Mouse (Mus musculus): Measurements from ENCODE around the gene Serping1.
"Not testable (repeated sequence)": the region's sequence is repeated elsewhere in the genome, so short reads cannot be mapped to it uniquely, and the experiment has no call there.

The Serping1 gene

GRCm38 (mm10) chr2:84775241-84775640 is at the start of gene Serping1:
Gene Serping1, minus strand, starts transcription at chr2:84775444.
- no peak for DNase-seq (ENCODE audit: extremely low spot score, low read depth, low spot score)

DNA sequence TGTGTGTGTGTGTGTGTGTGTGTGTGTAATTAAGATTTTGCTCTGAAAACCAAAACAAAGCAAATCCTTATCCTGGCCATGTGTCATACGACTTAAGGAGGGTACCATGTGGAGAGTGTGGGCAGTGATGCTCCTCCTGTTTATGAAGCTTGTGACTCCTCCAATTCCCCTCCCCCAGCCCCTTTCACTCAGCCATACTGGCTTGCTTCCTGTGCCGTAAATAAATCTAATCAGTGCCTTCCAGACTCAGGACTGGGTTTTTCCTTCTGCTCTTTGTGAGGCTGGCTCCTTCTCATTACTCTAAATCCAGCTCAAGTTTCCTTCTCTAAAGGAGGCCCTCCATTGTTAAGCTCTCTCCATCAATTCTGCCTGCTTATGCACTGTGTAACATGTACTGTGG is 48.0 kb upstream of the Serping1 start:
- no peak for DNase-seq (ENCODE audit: extremely low spot score, low read depth, low spot score)

- DNase-seq (ENCODE audit: extremely low spot score, low read depth, low spot score) = no peak
These were observed 47.3 kb upstream of the Serping1 start, which contains the start of gene Smtnl1 for GRCm38 (mm10) chr2:84822552-84822951. Gene Smtnl1, minus strand, starts transcription at chr2:84822652.

DNA sequence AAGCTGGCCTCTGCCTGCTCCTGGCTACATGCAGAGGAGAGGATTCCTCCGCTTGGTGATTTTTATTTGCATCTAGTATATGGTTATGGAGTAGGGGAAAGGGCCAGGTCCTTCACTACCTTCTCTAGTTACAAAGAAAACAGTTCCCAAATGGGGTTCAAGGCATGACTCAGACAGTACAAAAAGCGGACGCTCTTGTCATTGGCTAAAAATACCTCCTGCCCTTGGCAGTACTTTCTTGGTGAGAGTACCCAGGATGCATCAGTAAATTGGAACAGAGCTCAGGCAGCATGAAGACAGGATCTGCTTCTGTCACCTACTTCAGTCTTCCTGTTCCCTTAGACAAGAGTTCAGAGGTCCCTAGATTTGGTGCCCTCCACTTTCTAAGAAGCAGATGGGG is 44.6 kb upstream of the Serping1 start:
- DNase-seq (ENCODE audit: extremely low spot score, low read depth, low spot score) = no peak

GRCm38 (mm10) chr2:84812676-84813075 is 37.4 kb upstream of the Serping1 start:
- DNase-seq (ENCODE audit: extremely low spot score, low read depth, low spot score) = no peak

- DNase-seq (ENCODE audit: extremely low spot score, low read depth, low spot score) = no peak
These were observed 36.6 kb upstream of the Serping1 start for GRCm38 (mm10) chr2:84811880-84812279.

DNA sequence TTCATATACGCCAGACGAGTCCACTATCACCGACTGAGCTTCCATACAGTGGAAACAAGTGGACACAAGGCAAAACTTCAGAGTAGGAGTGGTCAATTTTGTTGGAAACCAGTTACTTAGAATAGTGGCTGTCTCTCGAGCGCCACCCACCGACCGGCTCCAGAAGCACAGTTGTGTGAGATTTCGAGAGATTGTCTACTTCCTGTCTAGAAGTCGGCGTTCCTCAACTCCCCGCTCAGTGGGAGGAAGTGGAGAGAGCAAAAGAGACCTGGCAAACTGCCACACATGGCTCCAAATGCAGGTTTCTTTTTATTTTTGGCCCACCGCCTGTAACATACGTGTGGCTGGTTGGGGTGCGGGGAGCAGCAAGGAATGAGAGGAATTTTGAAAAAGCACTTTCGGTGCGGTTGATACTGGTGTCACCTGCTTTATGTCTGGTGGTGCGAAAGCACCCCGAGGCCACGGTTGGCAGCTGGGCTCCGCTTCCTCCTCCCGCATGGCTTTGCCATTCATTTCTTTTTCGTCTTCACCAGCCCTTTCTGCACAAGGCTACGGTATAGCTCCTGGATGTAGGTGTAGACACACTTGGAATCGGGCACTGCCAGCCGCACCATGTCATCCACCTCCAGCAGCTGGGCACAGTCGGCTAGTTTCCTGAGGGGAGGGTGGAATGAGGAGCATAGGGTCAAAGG is 35.8 kb upstream of the Serping1 start:
- DNase-seq (ENCODE audit: extremely low spot score, low read depth, low spot score) = no peak

DNA sequence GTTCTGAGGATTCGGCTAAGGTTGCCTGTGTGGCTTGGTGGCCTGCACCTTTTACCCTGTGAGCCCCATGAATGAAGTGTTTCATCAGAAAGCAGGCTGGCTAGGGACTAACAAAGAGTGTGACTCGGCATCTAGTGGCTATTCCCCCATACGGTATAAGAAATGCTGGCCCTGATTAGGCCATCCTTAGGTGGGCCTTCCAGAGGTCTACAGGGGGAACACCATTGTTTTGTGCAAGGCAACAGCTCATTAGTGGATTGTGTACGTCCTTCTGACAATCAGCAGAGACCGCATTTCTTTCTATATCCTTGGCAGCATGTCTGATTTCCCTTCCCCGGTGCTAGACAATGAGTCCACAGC is 35.3 kb upstream of the Serping1 start:
- no peak for DNase-seq (ENCODE audit: extremely low spot score, low read depth, low spot score)

DNA sequence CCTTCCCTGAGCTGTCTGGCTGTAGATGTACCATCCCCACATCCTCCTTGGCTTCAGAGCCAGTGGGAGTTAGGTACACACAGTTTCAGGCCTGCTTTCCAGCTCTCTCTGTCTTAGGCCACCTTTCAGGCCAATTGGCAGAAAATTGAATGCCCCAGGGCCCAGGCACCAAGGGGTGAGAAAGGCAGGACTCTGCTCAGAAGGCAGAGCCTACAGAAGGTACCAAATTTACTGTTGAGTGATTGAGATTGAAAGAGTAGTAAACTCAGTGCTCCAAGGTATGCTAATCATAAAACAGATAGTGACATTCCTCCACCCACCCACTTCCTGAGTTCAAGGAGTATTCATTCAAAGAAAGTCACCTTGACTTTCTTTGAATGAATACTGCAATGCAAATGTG is 34.1 kb upstream of the Serping1 start:
- DNase-seq (ENCODE audit: extremely low spot score, low read depth, low spot score) = no peak

DNA sequence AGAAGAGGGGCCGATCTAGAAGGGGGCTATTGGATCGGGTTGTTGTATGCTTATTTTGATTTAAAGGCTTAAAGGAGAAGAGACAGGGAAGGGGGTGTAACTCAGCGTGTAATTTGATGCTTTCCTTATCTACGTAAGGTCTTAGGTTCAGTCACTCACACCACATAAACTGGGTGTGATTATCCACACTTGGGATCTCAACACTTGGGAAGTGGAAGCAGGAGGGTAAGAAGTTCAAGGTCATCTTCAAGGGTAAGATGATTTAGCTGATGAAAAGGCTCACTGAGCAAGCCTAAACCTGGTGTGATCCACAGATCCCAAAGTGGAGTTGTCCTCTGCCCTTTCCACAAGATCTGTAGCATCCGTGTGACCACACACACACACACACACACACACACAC is 31.3 kb upstream of the Serping1 start:
- DNase-seq (ENCODE audit: extremely low spot score, low read depth, low spot score) = no peak

DNA sequence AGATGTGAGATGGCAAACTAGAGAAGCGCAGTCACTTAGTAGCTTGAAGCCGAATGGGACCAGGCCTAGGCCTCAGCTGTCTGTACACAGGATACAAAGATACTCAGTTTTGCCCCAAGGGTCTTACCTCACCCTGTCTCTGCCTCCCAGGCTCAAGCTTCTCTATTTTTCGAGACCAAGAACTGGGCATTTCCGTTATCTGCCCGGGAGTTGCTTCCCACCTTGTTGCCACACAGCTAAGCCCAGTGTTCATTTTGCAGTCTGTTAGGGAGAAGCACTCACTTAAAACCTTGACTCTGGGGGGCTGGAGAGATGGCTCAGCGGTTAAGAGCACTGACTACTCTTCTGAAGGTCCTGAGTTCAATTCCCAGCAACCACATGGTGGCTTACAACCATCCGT is 28.7 kb upstream of the Serping1 start:
- DNase-seq (ENCODE audit: extremely low spot score, low read depth, low spot score) = no peak

GRCm38 (mm10) chr2:84801223-84801622 is 26.0 kb upstream of the Serping1 start:
- not testable (repeated sequence) for DNase-seq (ENCODE audit: extremely low spot score, low read depth, low spot score)

DNA sequence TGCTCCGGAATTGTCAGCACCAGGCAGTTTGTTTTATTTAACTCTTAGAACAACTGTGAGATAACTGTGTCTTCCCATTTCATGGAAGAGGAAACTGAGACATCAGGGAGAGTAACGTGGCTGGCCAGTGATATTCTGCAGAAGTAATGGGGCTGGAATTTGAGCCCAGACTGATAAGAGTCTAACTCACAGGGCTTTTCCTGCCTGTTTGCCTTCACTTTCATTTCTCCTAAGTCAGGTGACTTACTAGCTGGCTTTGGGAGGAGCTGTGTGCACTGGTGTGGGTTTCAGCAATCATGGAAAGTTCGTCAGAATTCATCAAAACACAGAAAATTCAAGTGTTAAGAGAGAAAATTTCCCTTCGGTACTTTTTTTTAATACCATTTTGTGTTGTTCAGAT is 25.1 kb upstream of the Serping1 start:
- DNase-seq (ENCODE audit: extremely low spot score, low read depth, low spot score) = no peak

DNA sequence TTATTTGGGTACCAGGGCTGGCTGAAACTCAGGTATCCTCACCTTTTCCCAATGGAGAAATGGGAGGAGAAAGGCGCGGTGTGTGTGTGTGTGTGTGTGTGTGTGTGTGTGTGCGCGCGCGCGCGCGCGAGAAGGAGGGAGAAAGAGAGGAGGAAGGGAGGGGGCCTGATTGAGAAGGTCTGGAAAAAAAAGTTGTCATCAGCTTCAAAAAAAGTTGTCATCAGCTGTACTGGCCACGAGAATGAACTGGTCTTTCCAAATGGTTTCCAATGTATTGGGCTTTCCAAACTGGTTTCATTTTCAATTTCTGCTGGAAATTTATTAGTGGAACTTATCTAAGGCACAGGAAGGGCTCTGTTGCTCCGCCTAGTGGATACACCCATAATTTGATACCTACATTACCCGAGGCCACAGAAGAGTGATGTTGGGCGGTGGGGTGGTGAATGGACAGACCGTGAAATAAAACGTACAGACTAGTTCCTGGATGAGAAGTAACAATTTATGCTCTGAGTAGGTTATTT is 23.9 kb upstream of the Serping1 start:
- peak; percentile 61 for DNase-seq (ENCODE audit: extremely low spot score, low read depth, low spot score)

GRCm38 (mm10) chr2:84798493-84798921 is 23.3 kb upstream of the Serping1 start, which contains the start of gene Ube2l6:
Gene Ube2l6, plus strand, starts transcription at chr2:84798828.
- peak; percentile 30 for DNase-seq (ENCODE audit: extremely low spot score, low read depth, low spot score)

DNA sequence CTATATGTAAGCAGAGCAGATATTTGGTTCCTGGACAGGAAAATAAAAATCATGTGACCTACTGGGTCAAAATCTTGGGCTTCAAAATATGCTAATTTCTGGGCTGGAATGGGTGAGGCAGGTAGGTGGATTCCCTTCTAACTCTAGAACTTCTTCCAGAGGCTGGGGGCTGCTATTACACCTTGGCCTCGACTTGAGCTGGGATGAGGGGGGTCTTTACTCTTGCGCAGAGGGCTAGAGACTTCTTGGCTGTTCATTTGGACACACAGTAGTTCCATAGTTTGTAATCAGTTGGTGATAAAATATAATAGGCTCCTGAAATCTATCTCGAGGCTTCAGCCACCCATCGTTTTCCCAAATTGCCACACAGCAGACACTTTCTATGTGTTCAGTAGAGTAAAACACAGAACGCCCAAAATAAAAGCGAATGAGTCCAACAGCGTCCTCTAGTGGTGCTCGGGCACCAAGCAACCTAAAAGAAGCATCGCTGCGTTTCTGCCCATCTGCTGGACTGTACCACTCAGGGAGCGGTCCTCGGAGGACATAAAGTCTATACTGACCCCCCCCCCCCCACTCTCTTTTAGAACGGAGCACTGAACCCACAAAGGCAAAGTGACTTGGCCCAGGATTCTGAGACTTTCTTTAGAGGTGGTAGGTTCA is 22.7 kb upstream of the Serping1 start:
- peak; percentile 73 for DNase-seq (ENCODE audit: extremely low spot score, low read depth, low spot score)

GRCm38 (mm10) chr2:84793871-84794270 is 18.6 kb upstream of the Serping1 start:
- DNase-seq (ENCODE audit: extremely low spot score, low read depth, low spot score) = no peak

DNA sequence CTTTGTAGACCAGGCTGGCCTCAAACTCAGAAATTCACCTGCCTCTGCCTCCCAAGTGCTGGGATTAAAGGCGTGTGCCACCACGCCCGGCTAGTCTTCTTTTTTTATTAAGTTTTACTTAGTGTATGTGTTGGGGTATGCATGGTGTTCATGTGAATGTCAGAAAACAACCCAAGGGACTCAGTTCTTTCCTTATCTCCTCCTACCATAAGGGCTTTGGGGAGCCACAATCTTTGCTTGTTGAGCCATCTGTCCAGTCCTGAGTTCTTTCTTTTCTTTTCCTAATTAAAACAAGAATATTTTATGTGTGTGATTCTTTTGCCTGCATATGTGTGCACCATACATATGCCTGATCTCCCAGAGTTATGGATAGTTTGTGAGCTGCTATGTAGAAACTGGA is 17.9 kb upstream of the Serping1 start:
- DNase-seq (ENCODE audit: extremely low spot score, low read depth, low spot score) = no peak

- no peak for DNase-seq (ENCODE audit: extremely low spot score, low read depth, low spot score)
These were observed 17.3 kb upstream of the Serping1 start for GRCm38 (mm10) chr2:84792516-84792915.

DNA sequence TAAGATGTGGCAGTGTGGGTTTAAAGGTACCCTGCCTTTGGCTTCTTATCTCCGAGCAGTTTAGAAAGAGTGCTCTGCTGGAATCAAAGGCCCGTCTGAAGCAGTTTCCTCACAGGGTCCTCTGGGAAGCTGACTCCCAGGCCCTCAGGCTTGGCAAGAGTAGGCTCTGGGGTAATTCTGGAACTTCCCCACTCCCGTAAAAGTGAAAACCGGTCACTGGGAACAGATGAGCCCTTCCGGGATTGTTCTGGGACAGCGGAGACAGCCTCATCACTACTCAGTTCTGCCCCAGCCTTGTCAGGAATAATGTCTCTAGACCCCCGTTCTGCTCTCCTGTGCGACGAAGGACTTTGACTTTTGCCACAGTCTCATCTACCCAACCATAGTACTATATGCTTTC is 15.2 kb upstream of the Serping1 start:
- DNase-seq (ENCODE audit: extremely low spot score, low read depth, low spot score) = no peak

DNA sequence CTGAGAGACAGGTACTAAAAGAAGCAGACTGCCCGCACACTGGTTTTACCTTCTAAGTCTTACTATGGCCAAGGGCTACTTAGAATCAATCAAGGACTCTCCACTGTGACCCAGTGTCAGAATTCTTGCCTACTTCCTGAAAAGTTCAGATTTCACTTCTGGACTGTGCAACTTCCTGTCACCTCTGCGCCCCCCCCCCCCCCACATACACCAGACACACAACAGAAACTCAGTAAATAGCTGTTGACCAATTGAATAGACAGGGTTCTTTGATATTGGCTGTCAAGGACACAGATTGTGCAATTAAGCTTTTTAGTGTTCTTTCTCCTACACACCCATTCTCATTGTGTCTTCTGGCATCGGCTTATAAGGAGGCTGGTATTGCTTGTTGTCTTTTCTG is 13.1 kb upstream of the Serping1 start:
- DNase-seq (ENCODE audit: extremely low spot score, low read depth, low spot score) = no peak

DNA sequence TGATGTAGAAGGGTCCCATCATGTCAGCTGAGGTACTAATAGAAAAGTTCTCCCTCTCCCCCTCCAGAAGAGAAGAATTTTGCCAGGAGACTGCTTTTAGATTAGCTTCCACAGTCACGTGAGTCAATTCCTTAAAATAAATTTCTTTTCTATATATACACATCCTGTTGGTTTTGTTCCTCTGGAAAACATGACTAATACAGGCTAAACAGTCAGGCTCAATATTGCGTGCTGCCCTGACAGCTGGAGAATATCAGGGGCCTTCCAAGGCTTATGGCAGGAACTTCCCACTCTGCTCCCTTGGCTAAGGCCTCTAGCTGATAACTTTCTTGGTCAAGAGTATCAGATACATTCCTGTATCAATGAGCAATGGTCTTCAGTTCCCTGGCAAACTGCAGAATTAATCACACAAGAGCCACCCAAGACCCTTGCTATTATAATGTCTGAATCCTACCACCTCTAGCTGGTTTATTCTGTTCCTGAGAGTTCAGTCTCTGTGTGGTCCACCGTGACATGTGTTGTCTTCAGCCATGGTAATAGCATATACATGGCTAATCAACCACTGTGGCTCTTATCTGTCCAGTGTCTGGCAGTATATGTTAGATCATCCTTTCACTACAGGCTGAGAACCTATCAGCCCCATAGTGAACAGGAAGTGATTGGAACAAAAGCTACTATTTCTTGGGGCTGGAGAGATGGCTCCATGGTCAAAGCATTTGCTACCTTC is 8.8 kb upstream of the Serping1 start:
- no peak for DNase-seq (ENCODE audit: extremely low spot score, low read depth, low spot score)
